Mouse (Mus musculus) brain, adult 10 weeks (tissue): Measurements from ENCODE around the gene Il13ra1. TPM values are rescaled to one million over a fixed set of nuclear protein-coding genes. Genes with fewer than 3 reads are reported as not detected.

Experiments
- polyA plus RNA-seq: library from polyadenylated mRNA; stranded (reverse); fragments of 350-450 nt; fragmentation: Illumina TruSeq; extraction: RNeasy Lipid Tissue Mini Kit (QIAGEN cat#74804); gene quantifications from one replicate; pipeline ENCODE4 v1.2.3, GENCODE M21; 2015; ENCODE audit warnings: low read depth, low replicate concordance

The Il13ra1 gene
- 6.4 TPM for polyA plus RNA-seq

GRCm38 (mm10) chrX:36111622-36112421 is at the start of gene Il13ra1:
TSS of gene Il13ra1 (plus strand) at chrX:36112110.

GRCm38 (mm10) chrX:36195736-36196525 is 84.0 kb downstream of the Il13ra1 start, which contains the start of gene Zcchc12:
TSS of gene Zcchc12 (plus strand) at chrX:36195904.

Other genes with a start within 250 kb of the Il13ra1 start
- gene Dock11, start 223.3 kb upstream of the Il13ra1 start, polyA plus RNA-seq: 6.1 TPM
- gene Zcchc12, start 83.8 kb downstream of the Il13ra1 start, polyA plus RNA-seq: 97.9 TPM
- gene Lonrf3, start 216.2 kb downstream of the Il13ra1 start, polyA plus RNA-seq: 6.7 TPM